Mouse (Mus musculus) right cerebral cortex, postnatal 36 days (tissue): ENCODE results near the gene Ctcfl.

ENCODE experiments used
- DNase-seq, 2 experiments: peaks; one replicate each; pipeline ENCODE4 v3.0.0; 2022; ENCODE audit warnings: low spot score in 2 of 2, mixed read lengths in 1 of 2

Gene Ctcfl

GRCm38 (mm10) chr2:173083712-173084475 is 35.4 kb downstream of the Ctcfl start:
- no peak for DNase-seq

- no peak for DNase-seq
Observed at GRCm38 (mm10) chr2:173083106-173083505, 36.2 kb downstream of the Ctcfl start.

- DNase-seq = no peak
Observed at GRCm38 (mm10) chr2:173082706-173083105, 36.6 kb downstream of the Ctcfl start.

GRCm38 (mm10) chr2:173080785-173081241 is 38.5 kb downstream of the Ctcfl start:
- peak; percentile 48 to 50 for DNase-seq

- no peak for DNase-seq
Observed at GRCm38 (mm10) chr2:173079766-173080549, 39.4 kb downstream of the Ctcfl start.

- DNase-seq = no peak
Observed at GRCm38 (mm10) chr2:173076921-173077320, 42.4 kb downstream of the Ctcfl start.

GRCm38 (mm10) chr2:173073666-173074065 is 45.7 kb downstream of the Ctcfl start:
- no peak for DNase-seq

GRCm38 (mm10) chr2:173072948-173073347 is 46.4 kb downstream of the Ctcfl start:
- DNase-seq = no peak

GRCm38 (mm10) chr2:173064864-173065263 is 54.5 kb downstream of the Ctcfl start:
- DNase-seq = no peak

- no peak for DNase-seq
Observed at GRCm38 (mm10) chr2:173063219-173063618, 56.1 kb downstream of the Ctcfl start.

GRCm38 (mm10) chr2:173061443-173062351 is 57.6 kb downstream of the Ctcfl start:
- no peak for DNase-seq

- DNase-seq = no peak
Observed at GRCm38 (mm10) chr2:173060450-173060849, 58.9 kb downstream of the Ctcfl start.

- no peak for DNase-seq
Observed at GRCm38 (mm10) chr2:173058263-173058662, 61.1 kb downstream of the Ctcfl start.

GRCm38 (mm10) chr2:173057623-173058022 is 61.7 kb downstream of the Ctcfl start:
- no peak for DNase-seq

GRCm38 (mm10) chr2:173056882-173057315 is 62.4 kb downstream of the Ctcfl start:
- no peak for DNase-seq

GRCm38 (mm10) chr2:173056303-173056881 is 62.9 kb downstream of the Ctcfl start:
- DNase-seq = no peak

GRCm38 (mm10) chr2:173053846-173054245 is 65.5 kb downstream of the Ctcfl start:
- no peak for DNase-seq

GRCm38 (mm10) chr2:173052881-173053280 is 66.4 kb downstream of the Ctcfl start:
- DNase-seq = no peak

- DNase-seq = no peak
Observed at GRCm38 (mm10) chr2:173050604-173051382, 68.5 kb downstream of the Ctcfl start.

GRCm38 (mm10) chr2:173049817-173050216 is 69.5 kb downstream of the Ctcfl start:
- DNase-seq = no peak

GRCm38 (mm10) chr2:173049231-173049630 is 70.1 kb downstream of the Ctcfl start:
- no peak for DNase-seq
